Mouse (Mus musculus): ENCODE measurements around the gene Tmco1. TPM values are rescaled to one million over a fixed set of nuclear protein-coding genes. Genes with fewer than 3 reads are reported as not detected.

Tmco1 gene
- polyA plus RNA-seq (2015; fragmentation: Nextera tagmentation; extraction: Ambion mirVana), result 76.2 and 79.1 TPM in 2 replicates

- peak; percentile 99 for ATAC-seq (ENCODE audit: low FRiP score)
- WGBS, result under 1% methylated on average over 82 of the region's 82 CpGs
- Histone ChIP-seq H3K4me3 (replicated peaks) (peak within 1 kb of the TSS; percentile 82), H3K9me3 (replicated peaks) (no peaks in the 10 kb centered on the region), H3K36me3 (peaks cover 6% of the 10 kb centered on the region; the same call in 1 of the 2 replicates), H3K27me3 (replicated peaks) (no peaks in the 10 kb centered on the region), H3K4me1 (peaks cover 13% of the 10 kb centered on the region), H3K9ac (replicated peaks) (peak within 1 kb of the TSS; percentile 86), H3K27ac (replicated peaks) (peak within 1 kb of the TSS; percentile 96), H3K4me2 (peak within 1 kb of the TSS; percentile 83)
Measured at GRCm38 (mm10) chr1:167308261-167309054, at the start of gene Tmco1. Gene Tmco1 (plus strand): TSS chr1:167308378.

GRCm38 (mm10) chr1:167259702-167260101, 48.5 kb upstream of the Tmco1 start:
- Histone ChIP-seq H3K27me3 (replicated peaks) (no peaks in the 10 kb centered on the region), H3K27ac (replicated peaks) (no peak overlapping the region), H3K9ac (replicated peaks) (no peak overlapping the region), H3K4me3 (replicated peaks) (no peak overlapping the region), H3K4me2 (no peak overlapping the region), H3K9me3 (replicated peaks) (no peaks in the 10 kb centered on the region), H3K4me1 (peaks cover 13% of the 10 kb centered on the region; the same call in 1 of the 2 replicates), H3K36me3 (no peaks in the 10 kb centered on the region)
- no peak for ATAC-seq (ENCODE audit: low FRiP score)
- 66% methylated on average over 10 of the region's 10 CpGs for WGBS

- no peak for ATAC-seq (ENCODE audit: low FRiP score)
Measured at GRCm38 (mm10) chr1:167261750-167262149, 46.4 kb upstream of the Tmco1 start.

GRCm38 (mm10) chr1:167262489-167263041, 45.6 kb upstream of the Tmco1 start:
- 71% methylated on average over 10 of the region's 10 CpGs for WGBS
- no peak overlapping the region for H3K27ac ChIP-seq (replicated peaks)
- no peaks in the 10 kb centered on the region for H3K36me3 ChIP-seq
- no peak for ATAC-seq (ENCODE audit: low FRiP score)
- H3K27me3 ChIP-seq (replicated peaks), result no peaks in the 10 kb centered on the region
- H3K4me1 ChIP-seq, result no peaks in the 10 kb centered on the region; the same call in 1 of the 2 replicates
- H3K4me2 ChIP-seq, result no peak overlapping the region
- no peak overlapping the region for H3K4me3 ChIP-seq (replicated peaks)
- no peak overlapping the region for H3K9ac ChIP-seq (replicated peaks)
- no peaks in the 10 kb centered on the region for H3K9me3 ChIP-seq (replicated peaks)

More at GRCm38 (mm10) chr1:167261750-167262149, 46.4 kb upstream of the Tmco1 start:
- H3K27me3 ChIP-seq (replicated peaks), result no peaks in the 10 kb centered on the region
- no peak overlapping the region for H3K27ac ChIP-seq (replicated peaks)
- H3K4me3 ChIP-seq (replicated peaks), result no peak overlapping the region
- H3K36me3 ChIP-seq, result no peaks in the 10 kb centered on the region
- WGBS, result 95% methylated on average over 11 of the region's 11 CpGs
- H3K9me3 ChIP-seq (replicated peaks), result no peaks in the 10 kb centered on the region
- no peak overlapping the region for H3K9ac ChIP-seq (replicated peaks)
- H3K4me2 ChIP-seq, result no peak overlapping the region
- peaks cover 4% of the 10 kb centered on the region; the same call in 1 of the 2 replicates for H3K4me1 ChIP-seq

GRCm38 (mm10) chr1:167265366-167265765, 42.8 kb upstream of the Tmco1 start:
- WGBS, result 82% methylated on average over 4 of the region's 4 CpGs
- Histone ChIP-seq H3K9ac (replicated peaks) (no peak overlapping the region), H3K27ac (replicated peaks) (no peak overlapping the region), H3K27me3 (replicated peaks) (no peaks in the 10 kb centered on the region), H3K9me3 (replicated peaks) (no peaks in the 10 kb centered on the region), H3K4me1 (peaks cover 14% of the 10 kb centered on the region), H3K4me2 (no peak overlapping the region), H3K36me3 (no peaks in the 10 kb centered on the region), H3K4me3 (replicated peaks) (no peak overlapping the region)
- no peak for ATAC-seq (ENCODE audit: low FRiP score)

GRCm38 (mm10) chr1:167266720-167267119, 41.5 kb upstream of the Tmco1 start:
- H3K36me3 ChIP-seq, result no peaks in the 10 kb centered on the region
- H3K27me3 ChIP-seq (replicated peaks), result no peaks in the 10 kb centered on the region
- H3K27ac ChIP-seq (replicated peaks), result no peak overlapping the region
- 87% methylated on average over 3 of the region's 3 CpGs for WGBS
- H3K4me3 ChIP-seq (replicated peaks), result no peak overlapping the region
- H3K4me2 ChIP-seq, result no peak overlapping the region
- no peak for ATAC-seq (ENCODE audit: low FRiP score)
- peaks cover 27% of the 10 kb centered on the region for H3K4me1 ChIP-seq
- no peaks in the 10 kb centered on the region for H3K9me3 ChIP-seq (replicated peaks)
- H3K9ac ChIP-seq (replicated peaks), result no peak overlapping the region

- 92% methylated on average over 9 of the region's 9 CpGs for WGBS
Measured at GRCm38 (mm10) chr1:167268360-167269063, 39.7 kb upstream of the Tmco1 start.

GRCm38 (mm10) chr1:167269350-167269811, 38.8 kb upstream of the Tmco1 start:
- Histone ChIP-seq H3K4me3 (replicated peaks) (no peak overlapping the region), H3K9ac (replicated peaks) (no peak overlapping the region), H3K9me3 (replicated peaks) (no peaks in the 10 kb centered on the region), H3K4me2 (peak overlapping the region; percentile 54), H3K27ac (replicated peaks) (peak overlapping the region; percentile 70), H3K27me3 (replicated peaks) (no peaks in the 10 kb centered on the region), H3K36me3 (no peaks in the 10 kb centered on the region), H3K4me1 (peaks cover 45% of the 10 kb centered on the region)
- ATAC-seq (ENCODE audit: low FRiP score), result peak; percentile 19; the same call in 1 of the 2 replicates
- WGBS, result 37% methylated on average over 14 of the region's 14 CpGs

More at GRCm38 (mm10) chr1:167268360-167269063, 39.7 kb upstream of the Tmco1 start:
- peaks cover 37% of the 10 kb centered on the region for H3K4me1 ChIP-seq
- no peaks in the 10 kb centered on the region for H3K9me3 ChIP-seq (replicated peaks)
- no peak overlapping the region for H3K27ac ChIP-seq (replicated peaks)
- no peak for ATAC-seq (ENCODE audit: low FRiP score)
- no peak overlapping the region for H3K4me3 ChIP-seq (replicated peaks)
- no peaks in the 10 kb centered on the region for H3K36me3 ChIP-seq
- no peak overlapping the region for H3K4me2 ChIP-seq
- H3K27me3 ChIP-seq (replicated peaks), result no peaks in the 10 kb centered on the region
- H3K9ac ChIP-seq (replicated peaks), result no peak overlapping the region

GRCm38 (mm10) chr1:167269856-167270270, 38.3 kb upstream of the Tmco1 start:
- Histone ChIP-seq H3K4me1 (peaks cover 45% of the 10 kb centered on the region), H3K36me3 (no peaks in the 10 kb centered on the region), H3K9me3 (replicated peaks) (no peaks in the 10 kb centered on the region), H3K9ac (replicated peaks) (no peak overlapping the region), H3K27me3 (replicated peaks) (no peaks in the 10 kb centered on the region), H3K4me3 (replicated peaks) (peak overlapping the region; percentile 16; the same call in 1 of the 2 replicates), H3K4me2 (peak overlapping the region; percentile 54), H3K27ac (replicated peaks) (peak overlapping the region; percentile 70)
- peak; percentile 24 for ATAC-seq (ENCODE audit: low FRiP score)
- WGBS, result 18% methylated on average over 6 of the region's 6 CpGs

GRCm38 (mm10) chr1:167270342-167271111, 37.7 kb upstream of the Tmco1 start:
- ATAC-seq (ENCODE audit: low FRiP score), result peak; percentile 51

GRCm38 (mm10) chr1:167271304-167271703, 36.9 kb upstream of the Tmco1 start:
- peaks cover 45% of the 10 kb centered on the region for H3K4me1 ChIP-seq
- no peak overlapping the region for H3K9ac ChIP-seq (replicated peaks)
- H3K27ac ChIP-seq (replicated peaks), result no peak overlapping the region

More at GRCm38 (mm10) chr1:167270342-167271111, 37.7 kb upstream of the Tmco1 start:
- Histone ChIP-seq H3K4me3 (replicated peaks) (peak overlapping the region; percentile 16), H3K27me3 (replicated peaks) (no peaks in the 10 kb centered on the region), H3K4me2 (peak overlapping the region; percentile 54), H3K36me3 (no peaks in the 10 kb centered on the region), H3K9me3 (replicated peaks) (no peaks in the 10 kb centered on the region), H3K4me1 (peaks cover 45% of the 10 kb centered on the region), H3K9ac (replicated peaks) (0 out of 2 replicates have a peak overlapping the region, but pooled peaks have one; percentile 36), H3K27ac (replicated peaks) (peak overlapping the region; percentile 70)
- 6% methylated on average over 19 of the region's 19 CpGs for WGBS

More at GRCm38 (mm10) chr1:167271304-167271703, 36.9 kb upstream of the Tmco1 start:
- Histone ChIP-seq H3K9me3 (replicated peaks) (no peaks in the 10 kb centered on the region), H3K36me3 (no peaks in the 10 kb centered on the region), H3K4me2 (no peak overlapping the region), H3K4me3 (replicated peaks) (no peak overlapping the region), H3K27me3 (replicated peaks) (no peaks in the 10 kb centered on the region)
- ATAC-seq (ENCODE audit: low FRiP score), result no peak
- WGBS, result 42% methylated on average over 4 of the region's 4 CpGs
